Comparison of ENCODE assay signal across 8 mouse cellular contexts in the genomic region with DNA sequence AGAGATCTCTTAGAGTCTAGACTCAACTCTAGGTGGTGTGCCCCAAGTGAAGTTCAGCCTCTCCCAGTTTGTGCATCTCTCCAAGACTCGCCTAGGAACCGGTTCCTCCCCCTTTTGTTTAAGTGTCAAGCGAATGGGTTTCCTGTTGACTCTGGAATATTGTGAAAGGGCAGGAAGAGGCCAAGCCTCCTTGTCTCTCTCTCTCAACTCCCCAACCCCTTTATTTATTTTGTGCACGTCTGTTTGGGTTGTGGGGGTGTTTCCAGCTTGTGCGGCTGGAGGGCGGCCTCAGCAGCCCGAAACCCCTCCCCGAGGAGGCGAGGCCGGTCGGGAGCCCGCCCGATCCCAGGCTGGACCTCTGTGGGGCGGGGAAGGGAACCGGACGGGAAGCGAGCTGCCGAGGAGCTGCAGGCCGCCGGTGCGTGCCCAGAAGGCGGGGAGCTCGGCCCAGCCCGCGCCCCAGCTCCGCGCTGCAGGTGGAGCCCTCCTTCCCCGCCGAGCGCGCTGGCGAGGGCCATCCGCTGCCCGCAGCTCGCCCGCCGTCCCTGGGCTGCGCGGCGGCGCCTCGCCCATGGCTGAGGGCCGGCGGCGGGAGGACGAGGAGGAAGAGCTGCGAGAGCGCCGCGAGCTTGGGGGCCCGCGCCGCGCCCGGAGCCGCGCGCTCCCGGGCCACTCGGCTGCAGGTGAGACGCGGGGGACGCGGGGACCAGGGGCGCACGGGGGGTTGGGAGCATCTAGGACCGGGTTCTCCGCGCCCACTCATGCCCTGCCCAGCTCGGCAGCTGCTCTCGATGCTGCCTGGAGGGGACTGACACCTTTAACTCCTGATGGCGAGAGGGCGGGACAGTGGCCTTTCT. TPM values are rescaled to one million over a fixed set of nuclear protein-coding genes. Genes with fewer than 3 reads are reported as not detected.
DNase-seq lines count a peak whose midpoint lies in the region; ATAC-seq lines count a peak whose summit lies in the region.

Gene Sh3d19 (plus strand): TSS at position 368 of the 857 bp plus-strand sequence.

- H3K36me3 ChIP-seq in embryonic facial prominence, embryonic 15.5 days: no peaks in the 10 kb centered on the region
- H3K36me3 ChIP-seq in limb, embryonic 13.5 days: no peaks in the 10 kb centered on the region
- H3K36me3 ChIP-seq in midbrain, embryonic 13.5 days: no peaks in the 10 kb centered on the region
- H3K36me3 ChIP-seq in stomach, embryonic 14.5 days (ENCODE audit: control insufficient read depth, insufficient read depth, low read length): no peaks in the 10 kb centered on the region

- no peaks in the 10 kb centered on the region for H3K27me3 ChIP-seq in embryonic facial prominence, embryonic 15.5 days
- no peaks in the 10 kb centered on the region for H3K27me3 ChIP-seq in limb, embryonic 13.5 days
- H3K27me3 ChIP-seq in midbrain, embryonic 13.5 days: 0 out of 2 replicates have a peak, but pooled peaks cover 5% of the 10 kb centered on the region
- no peaks in the 10 kb centered on the region for H3K27me3 ChIP-seq in stomach, embryonic 14.5 days (ENCODE audit: control insufficient read depth, insufficient read depth, low read length)

- peak within 1 kb of the TSS; percentile 88 for H3K4me3 ChIP-seq in embryonic facial prominence, embryonic 15.5 days (replicated peaks)
- H3K4me3 ChIP-seq in limb, embryonic 13.5 days: peak within 1 kb of the TSS; percentile 84
- peak within 1 kb of the TSS; percentile 76 for H3K4me3 ChIP-seq in midbrain, embryonic 13.5 days (replicated peaks)
- H3K4me3 ChIP-seq in stomach, embryonic 14.5 days (ENCODE audit: low read depth, low read length): peak within 1 kb of the TSS; percentile 85

- H3K9ac ChIP-seq in embryonic facial prominence, embryonic 15.5 days: peak within 1 kb of the TSS; percentile 75
- H3K9ac ChIP-seq in limb, embryonic 13.5 days: peak within 1 kb of the TSS; percentile 89
- H3K9ac ChIP-seq in midbrain, embryonic 13.5 days (replicated peaks): peak within 1 kb of the TSS; percentile 87
- peak within 1 kb of the TSS; percentile 83 for H3K9ac ChIP-seq in stomach, embryonic 14.5 days (replicated peaks; ENCODE audit: low read depth, low read length)

- H3K27ac ChIP-seq in embryonic facial prominence, embryonic 15.5 days (replicated peaks): peak within 1 kb of the TSS; percentile 77
- H3K27ac ChIP-seq in limb, embryonic 13.5 days: peak within 1 kb of the TSS; percentile 48; the same call in 1 of the 2 replicates
- peak within 1 kb of the TSS; percentile 51 for H3K27ac ChIP-seq in midbrain, embryonic 13.5 days
- H3K27ac ChIP-seq in stomach, embryonic 14.5 days (ENCODE audit: low read length): peak within 1 kb of the TSS; percentile 87

- H3K4me1 ChIP-seq in embryonic facial prominence, embryonic 15.5 days: peaks cover 24% of the 10 kb centered on the region; the same call in 1 of the 2 replicates
- peaks cover 20% of the 10 kb centered on the region for H3K4me1 ChIP-seq in limb, embryonic 13.5 days
- peaks cover 13% of the 10 kb centered on the region for H3K4me1 ChIP-seq in midbrain, embryonic 13.5 days (replicated peaks)
- H3K4me1 ChIP-seq in stomach, embryonic 14.5 days (ENCODE audit: control insufficient read depth, insufficient read depth, low read length): peaks cover 10% of the 10 kb centered on the region; the same call in 1 of the 2 replicates

- under 1% methylated on average over 61 of the region's 73 CpGs for WGBS in embryonic facial prominence, embryonic 15.5 days
- WGBS in limb, embryonic 13.5 days: under 1% methylated on average over 69 of the region's 73 CpGs
- WGBS in midbrain, embryonic 13.5 days: under 1% methylated on average over 64 of the region's 73 CpGs
- under 1% methylated on average over 61 of the region's 73 CpGs for WGBS in stomach, embryonic 14.5 days

- DNase-seq in thymus, postnatal 25 days: peak; percentile 2
- DNase-seq in thymus, postnatal 10 days (ENCODE audit: low spot score in 2 of 2): no peak
- peak; percentile 72 for DNase-seq in heart, adult 8-10 months (ENCODE audit: low spot score)
- DNase-seq in kidney, adult 9 months: peak; percentile 85

- peak; percentile 94 for ATAC-seq in embryonic facial prominence, embryonic 15.5 days (ENCODE audit: insufficient number of reproducible peaks, low FRiP score, low TSS enrichment, low read depth)
- ATAC-seq in limb, embryonic 13.5 days (ENCODE audit: low FRiP score, low read depth): peak; percentile 91
- ATAC-seq in midbrain, embryonic 13.5 days: peak; percentile 93
- peak; percentile 95 for ATAC-seq in stomach, embryonic 14.5 days (ENCODE audit: insufficient number of reproducible peaks, insufficient read depth, low FRiP score, low read depth)

- no peaks in the 10 kb centered on the region for H3K9me3 ChIP-seq in embryonic facial prominence, embryonic 15.5 days (replicated peaks)
- H3K9me3 ChIP-seq in limb, embryonic 13.5 days: no peaks in the 10 kb centered on the region
- H3K9me3 ChIP-seq in midbrain, embryonic 13.5 days: no peaks in the 10 kb centered on the region
- no peaks in the 10 kb centered on the region for H3K9me3 ChIP-seq in stomach, embryonic 14.5 days (ENCODE audit: control insufficient read depth, low read depth, low read length)

- H3K4me2 ChIP-seq in embryonic facial prominence, embryonic 15.5 days (replicated peaks): peak within 1 kb of the TSS; percentile 68
- H3K4me2 ChIP-seq in limb, embryonic 13.5 days (replicated peaks): peak within 1 kb of the TSS; percentile 80
- H3K4me2 ChIP-seq in midbrain, embryonic 13.5 days (replicated peaks): peak within 1 kb of the TSS; percentile 88
- peak within 1 kb of the TSS; percentile 86 for H3K4me2 ChIP-seq in stomach, embryonic 14.5 days (replicated peaks; ENCODE audit: low read depth, low read length)

RNA-seq across cellular contexts. Expression of gene Sh3d19, which starts in this region (rescaled TPM):
- polyA plus RNA-seq in embryonic facial prominence, embryonic 15.5 days (2015; fragmentation: Nextera tagmentation; extraction: Ambion mirVana): 35.3 and 36.3 TPM in 2 replicates
- total RNA-seq in heart, adult 8-10 months (2022): 10 to 100 TPM; 17.8 to 23.5 (median 20.5) TPM
- polyA plus RNA-seq in limb, embryonic 13.5 days (2015; fragmentation: Nextera tagmentation; extraction: Ambion mirVana): 16.1 and 18.6 TPM in 2 replicates
- polyA plus RNA-seq in midbrain, embryonic 13.5 days (2015; fragmentation: Nextera tagmentation; extraction: Ambion mirVana): 7.7 and 8.6 TPM in 2 replicates
- 48.1 and 48.2 TPM in 2 replicates for polyA plus RNA-seq in stomach, embryonic 14.5 days (2014; fragmentation: Nextera tagmentation; extraction: Ambion mirVana)

Comparison
In these comparisons a context has a peak if more than half of its experiments do, and no peak if none do; other contexts are left out.
1. DNase-seq: peak in thymus, postnatal 25 days (single experiment), heart, adult 8-10 months (single experiment) and kidney, adult 9 months (single experiment); none in thymus, postnatal 10 days (0 of 2).
2. Peak in every context shown above with its lines, with median percentiles within 50 percentile points of each other: ATAC-seq, H3K27ac ChIP-seq, H3K4me2 ChIP-seq, H3K4me3 ChIP-seq and H3K9ac ChIP-seq.